Mouse (Mus musculus) small intestine, adult 2 months (tissue): ENCODE results near the gene Tgif2.

Source experiments
- CTCF ChIP-seq: fragments of 200-500 bp; IDR thresholded peaks from 2 replicates; pipeline ENCODE4 v1.5.1; 2012; ENCODE audit warnings: low read depth, mild to moderate bottlenecking, control low read depth, inconsistent platforms, low read length, moderate library complexity, mixed read lengths; ENCODE audit not compliant: insufficient replicate concordance, insufficient read length; ENCODE audit errors: extremely low read depth
- POLR2A ChIP-seq: fragments of 200-500 bp; IDR thresholded peaks from 2 replicates; pipeline ENCODE4 v1.6.1; 2012; ENCODE audit warnings: low read depth, mild to moderate bottlenecking, control low read depth, inconsistent platforms, low read length, moderate library complexity

- peak; percentile 37; the same call in 1 of the 2 replicates for TF ChIP-seq POLR2A
- no peak for TF ChIP-seq CTCF
Measured at GRCm38 (mm10) chr2:156887017-156887416, 47.2 kb downstream of the Tgif2 start, which contains the start of gene Sla2.
